Mouse (Mus musculus) liver, embryonic 15.5 days (tissue): ENCODE data around the gene Impdh2. TPM values are rescaled to one million over a fixed set of nuclear protein-coding genes. Genes with fewer than 3 reads are reported as not detected.

ENCODE experiments used
- ATAC-seq: fragments of 200-750 bp; cut with Nextera tagmentation; 2 replicates; pipeline ENCODE4 v1.8.0; 2017; ENCODE audit warnings: moderate number of reproducible peaks, mild to moderate bottlenecking, moderate library complexity; ENCODE audit not compliant: insufficient read depth
- H3K27ac ChIP-seq: fragments of 300-500 bp; sonication (generic); replicated peaks from 2 replicates; pipeline ENCODE4 v1.5.1; 2015; ENCODE audit warnings: mild to moderate bottlenecking, inconsistent platforms
- H3K27me3 ChIP-seq: fragments of 300-500 bp; sonication (generic); 2 replicates; pipeline ENCODE4 v1.6.1; 2015; ENCODE audit warnings: mild to moderate bottlenecking, inconsistent platforms
- H3K36me3 ChIP-seq: fragments of 300-500 bp; sonication (generic); replicated peaks from 2 replicates; pipeline ENCODE4 v1.6.1; 2015; ENCODE audit warnings: moderate library complexity, mild to moderate bottlenecking, inconsistent platforms
- H3K4me1 ChIP-seq: fragments of 300-500 bp; sonication (generic); replicated peaks from 2 replicates; pipeline ENCODE4 v1.6.1; 2015; ENCODE audit warnings: inconsistent platforms
- H3K4me2 ChIP-seq: fragments of 300-500 bp; sonication (generic); 2 replicates; pipeline ENCODE4 v1.6.1; 2015; ENCODE audit warnings: moderate library complexity, mild to moderate bottlenecking, inconsistent platforms
- H3K4me3 ChIP-seq: fragments of 300-500 bp; sonication (generic); replicated peaks from 2 replicates; pipeline ENCODE4 v1.5.1; 2015; ENCODE audit warnings: mild to moderate bottlenecking, inconsistent platforms
- H3K9ac ChIP-seq: fragments of 300-500 bp; sonication (generic); 2 replicates; pipeline ENCODE4 v1.6.1; 2015; ENCODE audit warnings: moderate library complexity, mild to moderate bottlenecking, inconsistent platforms
- H3K9me3 ChIP-seq: fragments of 300-500 bp; sonication (generic); replicated peaks from 2 replicates; pipeline ENCODE4 v1.6.1; 2016; ENCODE audit warnings: inconsistent platforms
- WGBS: fragments of 180-500 bp; shearing (Covaris S2); methylation state at CpG from one replicate; pipeline ENCODE4 v1.1.7; 2015; ENCODE audit warnings: mixed read lengths; ENCODE audit not compliant: insufficient replicate concordance; 5-methylcytosine and 5-hydroxymethylcytosine counted together
- polyA plus RNA-seq: library from polyadenylated mRNA; unstranded; fragments of >200 nt; fragmentation: Nextera tagmentation; extraction: Ambion mirVana; gene quantifications from 2 replicates; pipeline ENCODE4 v1.2.1, GENCODE M21; 2015

Gene Impdh2
- polyA plus RNA-seq, 1 experiment from 2014 or later = 93.7 TPM

DNA sequence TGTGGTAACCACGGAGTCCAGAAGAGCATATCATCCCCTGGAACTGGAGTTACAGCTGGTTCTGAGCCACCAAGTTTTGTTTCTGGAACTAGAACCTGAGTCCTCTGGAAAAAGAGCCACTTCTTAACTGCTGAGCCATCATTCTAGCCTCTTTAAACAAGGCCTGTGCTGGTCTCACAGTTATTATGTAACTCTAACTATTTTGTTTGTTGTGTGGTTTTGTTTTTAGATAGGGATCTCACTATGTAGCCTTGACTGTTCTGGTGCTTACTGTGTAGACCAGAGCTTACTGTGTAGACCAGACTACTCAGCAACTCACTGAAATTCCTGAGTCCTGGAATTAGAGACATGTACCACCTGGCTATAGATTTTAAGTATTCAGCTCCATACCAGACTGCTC lies 13.2 kb upstream of the Impdh2 start:
- ATAC-seq = no peak
- WGBS = 68% methylated on average over 1 of the region's 1 CpGs
- Histone ChIP-seq H3K4me1 (peaks cover 9% of the 10 kb centered on the region; the same call in 1 of the 2 replicates), H3K27me3 (no peaks in the 10 kb centered on the region), H3K4me2 (no peak overlapping the region), H3K9ac (no peak overlapping the region), H3K36me3 (peaks cover 98% of the 10 kb centered on the region), H3K4me3 (no peak overlapping the region), H3K27ac (no peak overlapping the region), H3K9me3 (no peaks in the 10 kb centered on the region)

DNA sequence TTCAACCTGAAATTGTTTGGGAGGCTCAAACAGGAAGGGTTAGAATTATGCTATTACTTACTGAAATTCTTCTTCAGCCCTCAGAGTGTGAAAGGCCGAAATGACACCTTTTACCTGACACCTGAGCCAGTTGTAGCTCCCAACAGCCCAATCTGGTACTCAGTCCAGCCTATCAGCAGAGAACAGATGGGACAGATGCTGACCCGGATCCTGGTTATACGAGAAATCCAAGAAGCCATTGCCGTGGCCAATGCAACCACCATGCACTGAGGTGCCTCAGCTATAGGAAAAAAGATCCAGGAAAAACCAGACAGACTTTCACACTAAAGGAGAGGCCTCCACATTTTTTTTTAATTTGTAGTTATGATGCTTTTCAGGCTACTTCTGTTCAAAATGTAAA lies 917 bp upstream of the Impdh2 start:
- no peaks in the 10 kb centered on the region for H3K27me3 ChIP-seq
- H3K4me2 ChIP-seq = no peak overlapping the region
- no peaks in the 10 kb centered on the region for H3K9me3 ChIP-seq
- no peak overlapping the region for H3K9ac ChIP-seq
- H3K27ac ChIP-seq = no peak overlapping the region
- 71% methylated on average over 4 of the region's 4 CpGs for WGBS
- no peak for ATAC-seq
- H3K36me3 ChIP-seq = peaks cover 84% of the 10 kb centered on the region
- H3K4me1 ChIP-seq = peaks cover 32% of the 10 kb centered on the region
- H3K4me3 ChIP-seq = no peak overlapping the region

DNA sequence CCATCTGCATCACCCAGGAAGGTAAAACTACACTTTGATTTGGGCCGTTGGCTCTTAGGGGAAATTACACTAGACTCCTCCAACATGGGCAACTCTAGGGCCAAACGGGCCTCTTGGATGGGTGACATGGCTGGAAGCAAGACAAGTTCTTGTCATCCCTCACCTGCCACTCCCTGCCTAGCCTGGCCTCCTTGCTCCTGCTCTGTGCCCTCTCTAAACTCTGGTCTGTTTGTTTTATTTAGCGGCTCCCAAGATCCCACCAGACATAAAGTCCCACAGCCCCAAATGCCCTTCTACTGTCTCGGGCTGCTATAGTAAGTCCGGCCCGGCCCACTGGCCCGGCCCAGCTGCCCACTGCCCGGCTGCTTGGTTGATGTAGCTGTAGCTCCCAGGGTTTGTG lies 3.6 kb downstream of the Impdh2 start:
- 86% methylated on average over 8 of the region's 8 CpGs for WGBS
- H3K27me3 ChIP-seq = no peaks in the 10 kb centered on the region
- no peak for ATAC-seq
- peaks cover 70% of the 10 kb centered on the region for H3K4me1 ChIP-seq
- H3K9ac ChIP-seq = no peak overlapping the region
- H3K9me3 ChIP-seq = no peaks in the 10 kb centered on the region
- H3K27ac ChIP-seq = no peak overlapping the region
- peak overlapping the region; percentile 9 for H3K4me2 ChIP-seq
- no peak overlapping the region for H3K4me3 ChIP-seq
- peaks cover 59% of the 10 kb centered on the region for H3K36me3 ChIP-seq

DNA sequence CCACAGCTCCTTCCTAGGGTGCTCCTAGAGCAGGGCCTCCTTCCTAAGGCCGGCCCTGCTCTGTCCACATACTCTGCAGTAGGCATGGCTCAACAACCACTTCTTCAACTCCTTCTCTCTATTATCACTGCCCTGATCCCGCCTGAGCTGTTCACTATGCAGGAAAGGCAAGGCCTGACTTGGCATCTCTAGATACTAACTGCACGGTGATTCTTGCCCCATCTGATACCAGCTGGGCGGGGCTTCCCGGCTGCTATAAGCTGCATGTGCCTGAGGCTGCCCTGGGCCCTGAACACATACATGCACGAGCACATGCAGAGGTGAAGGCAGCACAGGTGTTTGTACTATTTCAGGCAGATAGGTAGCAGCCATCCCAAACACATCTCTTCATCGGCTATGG lies 4.0 kb downstream of the Impdh2 start:
- peak overlapping the region; percentile 9 for H3K4me2 ChIP-seq

DNA sequence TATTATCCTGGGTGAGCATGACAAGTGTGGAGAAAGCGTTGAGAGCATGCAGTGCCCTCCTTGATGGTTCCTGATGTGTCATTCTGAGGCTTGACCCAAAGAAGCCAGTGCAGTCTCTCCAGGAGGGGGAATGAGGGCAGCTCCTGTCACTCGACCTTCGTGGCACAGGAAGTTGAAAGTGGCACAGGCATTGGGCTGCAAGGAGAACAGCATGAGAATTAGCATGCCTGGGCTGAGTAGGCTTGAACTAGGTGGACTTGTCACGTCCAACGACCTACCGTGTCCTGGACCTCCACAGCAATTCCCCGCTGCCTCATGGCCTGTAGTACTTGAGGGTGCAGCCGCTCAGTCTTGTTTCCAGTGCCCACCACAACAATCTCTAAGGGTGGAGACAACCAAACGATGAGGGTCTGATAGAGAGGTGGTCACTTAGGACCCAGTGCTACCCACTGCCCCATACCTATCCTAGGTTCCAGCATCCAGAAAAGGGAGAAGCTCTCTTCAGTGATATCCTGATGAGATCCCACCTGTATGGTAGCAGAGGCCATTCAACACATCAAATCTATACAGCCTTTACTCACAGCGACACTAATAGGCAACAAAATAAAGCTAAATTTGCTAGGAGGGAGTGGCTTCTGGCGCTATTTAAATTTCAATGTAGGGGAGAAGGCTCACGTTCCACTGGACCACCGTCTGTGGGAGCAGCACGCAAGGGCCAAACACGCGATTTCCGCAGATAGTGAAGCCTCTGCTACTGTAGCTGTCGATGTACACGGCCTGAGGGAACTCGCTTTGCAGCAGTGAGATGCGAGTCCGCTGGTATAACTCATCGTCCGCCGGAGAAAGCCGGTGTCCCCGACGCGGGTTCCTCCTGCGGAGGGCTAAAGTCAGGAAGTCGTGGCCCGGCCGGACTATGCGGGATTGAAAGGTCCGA lies 6.1 kb downstream of the Impdh2 start:
- Histone ChIP-seq H3K27me3 (no peaks in the 10 kb centered on the region), H3K27ac (peak overlapping the region; percentile 96), H3K4me1 (peaks cover 87% of the 10 kb centered on the region), H3K9ac (peak overlapping the region; percentile 83), H3K4me3 (peak overlapping the region; percentile 80), H3K9me3 (no peaks in the 10 kb centered on the region), H3K4me2 (peak overlapping the region; percentile 98), H3K36me3 (peaks cover 50% of the 10 kb centered on the region)
- 9% methylated on average over 35 of the region's 35 CpGs for WGBS
- 0 out of 2 replicates have a peak, but pooled peaks have one; percentile 0 for ATAC-seq

More for the DNA sequence above, 4.0 kb downstream of the Impdh2 start:
- no peaks in the 10 kb centered on the region for H3K9me3 ChIP-seq
- H3K27me3 ChIP-seq = no peaks in the 10 kb centered on the region
- peaks cover 75% of the 10 kb centered on the region for H3K4me1 ChIP-seq
- WGBS = 46% methylated on average over 7 of the region's 7 CpGs
- H3K27ac ChIP-seq = no peak overlapping the region
- peaks cover 54% of the 10 kb centered on the region for H3K36me3 ChIP-seq
- H3K9ac ChIP-seq = no peak overlapping the region
- ATAC-seq = no peak
- H3K4me3 ChIP-seq = no peak overlapping the region

DNA sequence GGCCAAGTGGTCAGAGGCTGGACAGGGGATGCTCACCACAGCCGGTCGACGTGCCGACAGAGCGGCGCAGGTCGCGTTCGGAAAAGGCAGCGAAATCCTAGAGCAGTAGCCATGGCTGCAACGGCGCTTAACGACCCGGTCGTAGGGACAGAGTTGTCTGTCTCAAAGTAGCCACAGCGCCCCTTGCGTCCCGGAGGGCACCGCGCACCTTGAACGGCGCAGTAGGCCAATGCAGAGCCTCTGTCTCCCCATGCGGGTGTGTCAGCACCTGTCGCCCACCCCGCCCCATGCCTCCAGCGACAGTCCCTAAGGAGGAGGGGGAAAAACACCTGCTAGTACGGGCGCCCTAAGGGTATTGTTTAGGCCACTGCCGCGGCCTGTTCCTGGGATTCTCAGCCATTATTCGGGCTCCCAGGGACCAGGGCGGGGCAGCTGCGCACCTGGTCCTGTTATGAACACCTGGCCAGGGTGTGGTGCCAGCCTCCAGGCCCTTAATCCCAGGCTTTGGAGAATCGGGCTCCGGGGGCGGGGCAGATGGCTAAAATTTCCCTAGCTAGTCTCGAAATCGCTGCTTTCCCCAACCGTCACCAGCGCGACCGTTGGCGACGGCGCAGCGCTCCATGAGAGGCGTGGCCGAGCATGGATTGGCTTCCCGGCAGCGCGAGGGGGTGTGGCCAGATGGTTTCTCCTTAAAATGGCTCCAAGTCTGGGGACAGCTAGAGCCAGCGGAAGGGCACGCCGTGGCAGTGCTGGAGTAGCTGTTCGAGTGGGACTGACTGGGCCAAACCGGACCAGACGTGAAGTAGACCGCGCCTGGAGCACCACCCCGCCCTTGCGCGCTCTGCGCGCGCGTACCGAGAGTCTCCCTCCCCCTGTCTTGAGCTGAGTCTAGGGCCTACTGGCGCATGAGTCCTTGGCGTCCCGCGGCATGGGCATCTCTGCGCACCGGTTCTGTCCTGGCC lies 7.0 kb downstream of the Impdh2 start, which contains the start of gene Ndufaf3:
TSS of gene Ndufaf3 (minus strand) at position 620 of the 962 bp plus-strand sequence.
- Histone ChIP-seq H3K4me1 (peaks cover 81% of the 10 kb centered on the region), H3K27me3 (no peaks in the 10 kb centered on the region), H3K4me2 (peak within 1 kb of the TSS; percentile 98), H3K27ac (peak within 1 kb of the TSS; percentile 96), H3K36me3 (peaks cover 50% of the 10 kb centered on the region), H3K9me3 (no peaks in the 10 kb centered on the region), H3K9ac (peak within 1 kb of the TSS; percentile 83), H3K4me3 (peak within 1 kb of the TSS; percentile 80)
- WGBS = under 1% methylated on average over 73 of the region's 73 CpGs
- peak; percentile 82 for ATAC-seq

DNA sequence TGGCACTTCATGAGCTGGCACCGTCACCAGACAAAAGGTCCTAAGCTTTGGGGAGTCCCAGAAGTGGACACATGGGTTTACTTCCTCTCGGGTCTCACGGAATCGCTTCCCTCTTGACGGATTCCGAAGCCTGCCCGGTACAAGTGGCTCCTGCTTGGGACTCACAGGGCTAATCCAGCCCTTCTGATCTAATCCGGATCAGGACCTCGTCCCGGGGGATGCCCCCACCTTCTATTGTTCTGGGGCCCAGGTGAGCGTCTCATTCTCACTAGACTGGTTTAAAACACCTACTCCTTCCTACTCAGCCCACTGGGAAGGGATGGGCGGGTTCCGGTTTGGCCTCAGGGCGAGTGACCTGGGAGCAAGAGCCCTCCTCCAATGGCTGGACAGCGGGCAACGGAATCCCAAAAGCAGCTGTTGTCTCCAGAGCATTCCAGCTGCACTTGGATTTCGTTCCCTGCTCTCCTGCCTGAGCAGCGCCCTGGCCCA lies 7.9 kb downstream of the Impdh2 start:
- no peak for ATAC-seq
- peaks cover 50% of the 10 kb centered on the region for H3K36me3 ChIP-seq
- peaks cover 76% of the 10 kb centered on the region for H3K4me1 ChIP-seq
- 3% methylated on average over 18 of the region's 18 CpGs for WGBS
- H3K27ac ChIP-seq = peak overlapping the region; percentile 96
- H3K27me3 ChIP-seq = no peaks in the 10 kb centered on the region
- H3K9me3 ChIP-seq = no peaks in the 10 kb centered on the region
- H3K4me3 ChIP-seq = peak overlapping the region; percentile 80
- peak overlapping the region; percentile 83 for H3K9ac ChIP-seq
- H3K4me2 ChIP-seq = peak overlapping the region; percentile 98

DNA sequence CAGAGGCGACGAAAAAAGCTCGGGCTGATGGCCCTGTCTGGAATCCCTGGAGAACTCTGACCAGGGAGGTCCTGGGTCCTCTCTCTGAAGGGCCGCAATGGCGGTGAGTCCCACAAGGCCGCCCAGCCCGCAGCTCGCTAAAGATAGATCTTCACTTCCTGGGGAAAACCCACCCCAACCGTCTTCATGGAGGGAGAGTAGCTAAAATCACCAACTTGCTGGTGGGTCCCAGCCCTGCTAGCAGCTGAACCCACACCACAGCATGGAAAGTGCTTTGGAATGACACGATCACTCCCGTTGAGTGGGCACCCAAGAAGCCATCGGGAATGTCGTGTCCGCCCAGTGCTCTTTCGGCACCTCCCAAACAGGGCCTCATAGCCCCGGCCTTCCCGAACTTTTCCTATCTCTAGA lies 8.4 kb downstream of the Impdh2 start:
- Histone ChIP-seq H3K4me2 (peak overlapping the region; percentile 98), H3K9ac (peak overlapping the region; percentile 83), H3K27ac (peak overlapping the region; percentile 96), H3K27me3 (no peaks in the 10 kb centered on the region), H3K9me3 (no peaks in the 10 kb centered on the region), H3K36me3 (peaks cover 50% of the 10 kb centered on the region), H3K4me3 (peak overlapping the region; percentile 80), H3K4me1 (peaks cover 72% of the 10 kb centered on the region)
- no peak for ATAC-seq
- WGBS = 39% methylated on average over 17 of the region's 17 CpGs

DNA sequence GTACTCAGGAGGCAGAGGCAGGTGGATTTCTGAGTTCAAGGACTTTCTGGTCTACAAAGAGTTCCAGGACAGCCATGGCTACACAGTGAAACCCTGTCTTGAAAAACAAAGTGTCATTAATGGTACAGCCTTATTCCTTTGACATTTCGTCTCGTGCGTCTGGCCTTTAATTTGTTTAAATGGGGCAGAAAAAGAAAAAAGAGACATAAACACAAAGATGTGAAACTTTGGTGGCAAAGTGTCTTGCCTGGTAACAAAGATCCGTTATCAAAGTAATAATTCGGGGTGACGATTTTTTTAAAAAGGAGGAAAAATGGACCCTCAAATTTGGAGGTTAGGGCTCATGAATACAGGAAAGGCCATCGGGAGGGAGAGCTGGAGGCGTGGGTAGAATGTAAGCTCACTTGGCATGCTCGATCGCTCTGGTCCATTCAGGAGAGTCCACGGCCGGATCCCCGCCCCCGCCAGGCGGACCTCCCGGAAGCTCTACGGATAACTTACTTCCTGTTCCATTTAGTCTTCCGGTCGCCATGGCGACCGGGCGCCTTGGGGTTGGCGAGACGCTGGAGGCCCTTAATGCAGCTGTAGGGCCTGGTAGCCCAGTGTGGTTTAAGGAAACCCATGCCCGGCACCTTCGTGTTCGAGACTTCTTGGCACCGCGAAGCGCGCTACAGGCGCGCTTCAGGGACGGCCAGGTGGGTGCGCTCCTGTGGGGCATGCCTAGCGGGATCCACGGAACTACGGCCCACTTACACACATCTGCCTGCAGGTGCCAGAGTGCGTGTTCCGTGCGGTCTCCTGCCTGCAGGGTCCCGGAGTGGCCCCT lies 9.5 kb downstream of the Impdh2 start, which contains the start of gene Dalrd3:
TSS of gene Dalrd3 (plus strand) at position 506 of the 826 bp plus-strand sequence.
- H3K4me2 ChIP-seq = peak within 1 kb of the TSS; percentile 98
- 4% methylated on average over 42 of the region's 42 CpGs for WGBS
- H3K36me3 ChIP-seq = peaks cover 39% of the 10 kb centered on the region
- peak within 1 kb of the TSS; percentile 80 for H3K4me3 ChIP-seq
- no peaks in the 10 kb centered on the region for H3K27me3 ChIP-seq
- peak within 1 kb of the TSS; percentile 83 for H3K9ac ChIP-seq
- H3K9me3 ChIP-seq = no peaks in the 10 kb centered on the region
- peak; percentile 53 for ATAC-seq
- peak within 1 kb of the TSS; percentile 96 for H3K27ac ChIP-seq
- H3K4me1 ChIP-seq = peaks cover 62% of the 10 kb centered on the region
